Mouse (Mus musculus) myocyte (in vitro differentiated cells): ENCODE data around the gene Btaf1.

Source experiments
- CEBPB ChIP-seq: IDR thresholded peaks from 2 replicates; pipeline ENCODE4 v1.6.1; 2011; ENCODE audit warnings: mild to moderate bottlenecking, moderate library complexity; ENCODE audit not compliant: poor library complexity, insufficient read depth, severe bottlenecking
- E2F4 ChIP-seq: IDR thresholded peaks from one replicate; pipeline ENCODE4 v1.6.1; 2011; ENCODE audit warnings: mild to moderate bottlenecking, control low read depth, moderate library complexity; ENCODE audit not compliant: insufficient read depth
- MAX ChIP-seq: IDR thresholded peaks from one replicate; pipeline ENCODE4 v1.6.1; 2011; ENCODE audit warnings: low read depth, mild to moderate bottlenecking, control low read depth
- MYOD1 ChIP-seq, 3 experiments: IDR thresholded peaks; one replicate each; pipeline ENCODE4 v1.6.1; 2011; ENCODE audit warnings: control low read depth in 2 of 3, low read depth in 2 of 3, mild to moderate bottlenecking in 2 of 3, moderate library complexity in 1 of 3; ENCODE audit not compliant: insufficient read length in 2 of 3, control insufficient read depth in 1 of 3
- MYOG ChIP-seq, 3 experiments: IDR thresholded peaks; one replicate each; pipeline ENCODE4 v1.6.1; 2011; ENCODE audit warnings: control low read depth in 2 of 3, low read depth in 2 of 3, mild to moderate bottlenecking in 2 of 3; ENCODE audit not compliant: insufficient read length in 2 of 3, control insufficient read depth in 1 of 3, insufficient read depth in 1 of 3
- POLR2A ChIP-seq: IDR thresholded peaks from one replicate; pipeline ENCODE4 v1.6.1; 2011; ENCODE audit warnings: low read depth, mild to moderate bottlenecking, control low read depth, moderate library complexity; ENCODE audit not compliant: insufficient read length
- POLR2AphosphoS2 ChIP-seq: IDR thresholded peaks from one replicate; pipeline ENCODE4 v1.6.1; 2011; ENCODE audit warnings: low read depth, control low read depth; ENCODE audit not compliant: insufficient read length
- REST ChIP-seq: IDR thresholded peaks from one replicate; pipeline ENCODE4 v1.6.1; 2011; ENCODE audit warnings: mild to moderate bottlenecking, control low read depth, moderate library complexity; ENCODE audit not compliant: insufficient read depth, insufficient read length
- SRF ChIP-seq: IDR thresholded peaks from one replicate; pipeline ENCODE4 v1.6.1; 2011; ENCODE audit warnings: low read depth; ENCODE audit not compliant: control insufficient read depth, insufficient read length
- TCF12 ChIP-seq: IDR thresholded peaks from one replicate; pipeline ENCODE4 v1.6.1; 2011; ENCODE audit warnings: mild to moderate bottlenecking, control low read depth; ENCODE audit not compliant: poor library complexity, insufficient read depth, severe bottlenecking
- TCF3 ChIP-seq: IDR thresholded peaks from one replicate; pipeline ENCODE4 v1.6.1; 2011; ENCODE audit warnings: low read depth, control low read depth; ENCODE audit not compliant: insufficient read length
- USF1 ChIP-seq: IDR thresholded peaks from one replicate; pipeline ENCODE4 v1.6.1; 2011; ENCODE audit warnings: low read depth, mild to moderate bottlenecking, control low read depth, moderate library complexity

GRCm38 (mm10) chr19:37059623-37060022, 133.7 kb downstream of the Btaf1 start:
- no peak for TF ChIP-seq POLR2A
- no peak for TF ChIP-seq POLR2AphosphoS2
- TF ChIP-seq USF1: no peak
- no peak for TF ChIP-seq E2F4
- TF ChIP-seq CEBPB: no peak
- TF ChIP-seq TCF3: no peak
- peak; percentile 14 to 67 (median 55) for TF ChIP-seq MYOD1 (IDR thresholded peaks at IDR 0.05; ENCODE audit: control insufficient read depth in 1 of 3, insufficient read length in 2 of 3, low read depth in 2 of 3)
- TF ChIP-seq MYOG (IDR thresholded peaks at IDR 0.05; ENCODE audit: control insufficient read depth in 1 of 3, insufficient read depth in 1 of 3, insufficient read length in 2 of 3, low read depth in 2 of 3): peak in 2 of 3 experiments; percentile 22 to 70
- TF ChIP-seq MAX: no peak
- TF ChIP-seq TCF12: no peak
- TF ChIP-seq SRF: no peak
- no peak for TF ChIP-seq REST
